Mouse (Mus musculus) ovary, postnatal 10 days (tissue): ENCODE results near the gene Dbndd1.
"Not testable (repeated sequence)": the region's sequence is repeated elsewhere in the genome, so short reads cannot be mapped to it uniquely, and the experiment has no call there.

ENCODE experiments used
- DNase-seq: peaks from one replicate; pipeline ENCODE4 v3.0.0; 2022; ENCODE audit warnings: low spot score

Dbndd1 gene

GRCm38 (mm10) chr8:123492898-123493297 is 22.4 kb downstream of the Dbndd1 start:
- no peak for DNase-seq

- DNase-seq: no peak
Observed at GRCm38 (mm10) chr8:123491280-123492075, 23.8 kb downstream of the Dbndd1 start.

- no peak for DNase-seq
Observed at GRCm38 (mm10) chr8:123482627-123483026, 32.6 kb downstream of the Dbndd1 start.

GRCm38 (mm10) chr8:123478456-123479218 is 36.6 kb downstream of the Dbndd1 start:
- DNase-seq: no peak

GRCm38 (mm10) chr8:123477737-123478258 is 37.5 kb downstream of the Dbndd1 start, which contains the start of gene Afg3l1:
TSS of gene Afg3l1 (plus strand) at chr8:123477903.
- DNase-seq: peak; percentile 87

GRCm38 (mm10) chr8:123476911-123477736 is 38.1 kb downstream of the Dbndd1 start:
- no peak for DNase-seq

- DNase-seq: not testable (repeated sequence)
Observed at GRCm38 (mm10) chr8:123474549-123474948, 40.7 kb downstream of the Dbndd1 start.

- DNase-seq: not testable (repeated sequence)
Observed at GRCm38 (mm10) chr8:123472991-123473390, 42.3 kb downstream of the Dbndd1 start.

GRCm38 (mm10) chr8:123467476-123467875 is 47.8 kb downstream of the Dbndd1 start:
- DNase-seq: no peak

GRCm38 (mm10) chr8:123463651-123464050 is 51.6 kb downstream of the Dbndd1 start:
- DNase-seq: no peak
